Mouse (Mus musculus) ES-E14 (cell line): ENCODE measurements around the gene Cenpf.

Experiments used
- CHD2 ChIP-seq: IDR thresholded peaks from 2 replicates; pipeline ENCODE4 v1.6.1; 2014; ENCODE audit warnings: mild to moderate bottlenecking, low read depth, low read length, inconsistent platforms
- MAFK ChIP-seq: IDR thresholded peaks from 2 replicates; pipeline ENCODE4 v1.6.1; 2014; ENCODE audit warnings: mild to moderate bottlenecking, low read depth, low read length, inconsistent platforms; ENCODE audit not compliant: insufficient read depth
- ZC3H11A ChIP-seq: IDR thresholded peaks from 2 replicates; pipeline ENCODE4 v1.6.1; 2012; ENCODE audit warnings: low read depth, mild to moderate bottlenecking, inconsistent platforms, low read length, borderline replicate concordance
- ZNF384 ChIP-seq: IDR thresholded peaks from 2 replicates; pipeline ENCODE4 v1.6.1; 2012; ENCODE audit warnings: low read depth, low read length, inconsistent platforms

DNA sequence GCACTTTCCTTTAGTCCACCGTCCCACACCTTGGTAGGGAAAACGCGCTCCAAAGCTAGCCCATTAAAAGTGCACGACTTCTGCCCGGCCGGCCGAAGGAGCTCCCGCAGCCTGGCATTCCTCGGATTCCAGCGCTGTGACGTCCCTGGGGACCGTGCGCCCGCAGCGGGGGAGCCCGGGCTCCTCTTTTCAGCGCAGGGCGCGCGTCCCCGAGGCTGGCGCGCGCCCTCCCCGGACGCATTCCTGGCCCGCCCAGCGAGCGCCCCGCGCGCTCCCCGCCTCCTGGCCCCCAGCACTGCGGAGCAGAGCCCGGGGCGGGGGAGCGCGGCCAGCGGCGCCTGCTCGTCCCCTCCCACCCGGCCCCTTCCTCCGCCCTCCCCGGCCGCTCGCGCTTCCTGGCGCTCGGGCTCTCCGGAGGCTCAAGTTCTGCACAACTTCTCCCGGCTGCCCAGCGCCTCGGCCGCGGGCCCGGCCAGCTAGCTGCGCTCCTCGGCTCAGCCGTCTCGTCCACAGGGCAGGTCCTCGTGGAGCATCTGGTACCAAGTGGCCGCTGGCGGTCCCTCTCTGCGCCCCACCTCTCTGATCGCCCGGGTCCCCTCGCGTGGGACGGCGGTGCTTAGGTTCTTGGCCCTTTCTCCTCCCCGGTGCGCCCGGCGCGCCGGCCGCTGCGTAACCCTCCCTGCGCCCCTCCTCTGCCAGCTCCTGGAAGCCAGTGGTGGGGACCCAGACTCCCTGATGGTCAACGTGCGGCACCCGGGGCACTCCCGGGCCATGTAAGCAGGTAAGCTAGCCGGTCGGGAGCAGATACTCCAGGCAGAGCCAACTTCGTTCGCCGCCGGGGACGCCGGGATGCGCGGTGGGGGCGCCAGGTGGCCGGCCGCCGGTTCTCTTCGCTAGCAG, 40.2 kb upstream of the Cenpf start, which contains the start of gene Ptpn14:
- TF ChIP-seq ZNF384 (no peak), CHD2 (no peak), ZC3H11A (no peak), MAFK (no peak)
